Mouse (Mus musculus): ENCODE data around the gene Dhfr.
A peak's percentile ranks its signal among the peaks of the same experiment; 100 is the strongest.

The Dhfr gene

DNA sequence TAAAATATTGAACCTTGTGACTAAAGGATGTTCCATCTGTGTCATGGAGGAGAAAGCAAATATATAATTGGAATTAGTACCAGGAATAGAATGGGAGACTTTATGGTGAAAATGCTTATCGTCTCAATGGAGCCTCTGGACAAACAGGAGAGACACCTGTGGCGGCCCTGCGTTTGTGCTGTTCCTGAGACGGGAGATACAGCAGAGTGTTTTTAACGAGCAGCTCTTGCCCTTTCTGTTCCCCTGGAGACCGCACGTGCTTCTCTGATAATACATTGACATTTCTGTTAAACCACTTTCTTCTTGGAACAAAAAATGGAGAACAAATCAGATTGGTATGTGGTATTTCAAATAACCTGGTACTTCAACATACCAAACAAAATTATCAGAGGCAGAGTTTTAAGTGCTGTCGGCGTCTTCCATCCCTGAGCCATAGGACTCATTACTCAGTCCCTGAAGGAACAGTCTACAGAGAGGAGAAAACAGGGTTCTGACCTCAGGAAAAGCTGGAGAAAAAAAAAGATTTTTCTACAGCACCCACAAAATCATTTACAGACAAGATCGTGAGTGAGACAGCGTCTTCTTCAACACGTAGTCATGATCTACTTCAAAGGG is 38.6 kb downstream of the Dhfr start:
- DNase-seq: no peak

DNA sequence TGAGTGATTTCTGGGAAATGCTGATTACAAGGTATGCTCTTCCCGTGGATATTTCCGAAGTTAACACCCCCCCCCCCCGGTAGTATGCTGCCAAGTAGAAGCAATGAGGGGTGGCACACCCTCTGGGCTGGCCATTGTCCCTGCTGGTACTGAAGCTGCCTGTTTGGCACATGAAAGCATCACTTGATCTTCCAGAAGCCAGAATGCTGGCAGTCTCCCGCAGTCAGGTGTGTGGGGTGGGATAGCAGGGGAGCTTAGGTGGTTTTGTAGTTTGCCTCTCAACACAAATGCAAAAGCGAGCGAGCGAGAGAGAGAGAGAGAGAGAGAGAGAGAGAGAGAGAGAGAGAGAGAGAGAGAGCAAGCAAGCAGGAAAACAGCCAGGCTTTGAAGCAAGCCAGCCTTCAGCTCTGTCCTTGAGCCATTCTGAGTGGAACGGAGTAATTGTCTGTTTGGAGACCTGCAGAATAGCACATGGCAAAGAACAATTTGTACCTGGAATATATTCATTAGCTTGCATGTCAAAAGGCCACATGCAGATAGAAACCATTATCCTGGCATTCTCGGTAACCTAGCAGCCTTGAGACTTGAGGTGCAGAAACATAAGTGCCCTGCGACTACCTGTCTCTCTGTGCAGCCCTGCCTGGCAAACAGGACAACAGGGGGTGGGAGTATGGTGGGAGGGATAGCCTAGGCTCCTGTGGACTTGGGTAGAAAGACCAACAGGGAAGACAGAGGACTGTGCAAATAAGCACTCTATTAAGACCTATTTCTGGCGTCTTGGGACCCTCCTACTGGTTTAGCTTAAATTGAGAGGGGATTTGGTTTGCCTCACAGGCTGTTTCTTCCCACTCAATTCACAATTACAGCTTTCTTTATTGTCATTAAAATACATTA is 44.2 kb downstream of the Dhfr start:
- DNase-seq: no peak

DNA sequence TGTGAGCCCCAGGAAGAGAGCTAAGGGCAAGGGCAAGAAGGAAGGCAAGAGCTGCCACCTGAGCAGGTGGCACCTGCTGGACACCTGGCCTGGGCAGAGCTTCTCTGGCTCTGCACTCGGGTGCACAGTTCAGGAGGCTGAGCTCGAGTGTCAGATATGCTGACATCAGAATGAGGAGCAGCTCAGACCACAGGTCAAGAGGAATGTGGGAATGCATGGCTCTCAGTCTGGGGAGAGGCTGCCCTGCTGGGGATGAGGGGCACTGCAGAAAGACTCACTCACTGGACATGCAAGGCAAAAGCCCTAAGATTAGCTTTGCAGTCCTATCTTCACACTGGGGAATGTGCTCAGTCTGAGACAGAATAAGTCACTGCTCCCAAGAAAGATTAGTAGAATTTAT is 47.5 kb downstream of the Dhfr start:
- no peak for DNase-seq

DNA sequence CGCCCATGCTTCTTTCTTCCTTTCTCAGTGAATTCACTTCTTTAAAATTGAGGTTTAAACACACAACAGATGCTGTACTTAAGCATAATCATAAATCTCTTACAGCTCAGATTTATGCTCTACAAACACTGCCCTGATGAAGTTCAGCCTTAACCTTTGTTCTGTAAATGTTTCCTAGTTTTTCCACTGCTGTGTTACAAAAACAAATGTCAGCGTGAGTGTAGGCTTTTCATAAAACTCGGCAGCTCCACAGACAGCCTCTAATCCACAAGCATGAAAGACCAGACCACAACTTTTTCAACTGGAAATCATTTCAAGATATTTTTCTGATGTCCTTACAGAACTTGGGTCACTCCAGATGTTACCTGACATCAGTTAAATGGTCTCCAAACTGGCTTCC is 49.0 kb downstream of the Dhfr start:
- no peak for DNase-seq

DNA sequence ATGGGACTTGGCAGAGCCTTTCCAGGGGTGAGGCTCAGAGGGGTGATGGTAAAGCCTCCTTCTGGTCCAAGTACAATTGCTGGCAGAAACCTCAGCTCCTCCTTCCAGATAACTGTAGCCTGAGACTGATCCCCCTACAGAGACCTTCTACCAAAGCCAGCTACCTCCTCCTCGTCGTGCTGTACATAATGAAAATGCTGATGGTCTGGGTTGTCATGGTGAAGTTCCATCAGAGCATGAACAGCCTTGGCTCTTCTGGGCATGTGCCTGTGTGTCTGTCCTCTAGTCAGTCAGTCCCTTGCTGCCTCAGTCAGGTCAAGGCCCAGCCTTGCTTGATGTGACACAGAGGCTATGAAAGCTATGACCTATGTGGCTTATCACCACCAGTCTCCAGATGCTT is 56.0 kb downstream of the Dhfr start:
- no peak for DNase-seq

DNA sequence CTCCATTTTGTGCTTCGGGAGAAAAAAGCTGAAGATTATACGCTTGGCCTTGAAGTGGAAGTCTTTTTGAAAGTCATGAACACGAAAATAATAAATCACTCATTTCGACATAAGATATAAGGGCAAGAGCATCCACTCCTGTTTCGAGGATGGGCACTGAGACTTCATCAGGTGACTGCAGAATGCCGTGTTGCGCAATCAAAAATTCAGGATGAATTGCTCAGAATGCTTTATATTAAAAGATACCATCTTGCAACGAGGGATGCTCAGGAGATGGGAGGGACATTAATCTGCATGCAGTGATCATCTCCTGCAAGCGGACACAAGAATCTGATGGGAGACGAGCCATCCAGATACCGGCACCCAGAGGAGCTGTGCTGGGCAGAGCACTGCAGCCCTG is 65.1 kb downstream of the Dhfr start:
- no peak for DNase-seq

DNA sequence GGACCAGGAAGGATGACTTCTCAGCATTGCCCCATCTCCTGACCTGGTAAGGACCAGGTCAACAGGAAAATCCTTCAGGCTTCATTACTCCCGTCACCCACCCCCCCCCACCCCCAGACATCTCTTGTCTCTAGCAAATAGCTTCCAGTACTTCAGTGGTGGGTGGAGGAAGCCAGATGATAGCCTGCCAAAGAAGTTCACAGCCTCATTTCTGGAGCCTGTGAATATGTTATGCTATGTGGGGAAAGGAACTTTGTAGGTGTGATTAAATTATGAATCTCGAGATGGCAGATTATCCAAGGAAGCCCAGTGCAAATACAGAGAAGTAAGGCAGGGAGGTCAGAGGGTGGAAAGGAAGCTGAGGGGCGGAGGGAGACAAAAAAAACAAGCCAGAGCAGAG is 69.2 kb downstream of the Dhfr start:
- no peak for DNase-seq

DNA sequence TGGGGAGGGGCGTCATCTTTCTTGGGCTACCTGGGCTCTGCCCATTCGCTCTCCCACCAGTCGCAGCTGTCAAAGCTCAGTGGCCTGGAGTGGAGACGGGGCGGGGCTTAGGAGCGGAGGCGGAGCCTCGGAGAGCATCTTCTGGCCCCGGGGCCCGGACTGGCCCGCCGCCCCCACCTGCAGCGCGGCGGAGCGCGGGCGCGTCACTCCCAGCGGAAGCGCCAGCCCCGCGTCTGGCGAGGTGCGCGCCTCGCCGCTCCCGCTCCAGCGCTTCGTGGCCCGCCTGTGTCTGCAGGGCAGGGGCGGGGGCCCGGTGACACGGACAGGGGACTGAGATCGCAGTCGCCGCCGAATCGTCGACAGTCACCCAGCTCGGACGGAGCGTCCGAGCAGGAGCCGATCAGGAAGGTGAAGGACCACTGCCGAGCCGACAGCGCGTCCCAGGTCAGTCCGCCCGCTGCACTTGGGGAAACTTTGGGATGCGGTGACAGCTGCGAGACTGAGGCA is 71.3 kb downstream of the Dhfr start, which contains the start of gene Ankrd34b:
TSS of gene Ankrd34b (plus strand) at position 139 of the 507 bp plus-strand sequence.
- peak; percentile 24 for DNase-seq

DNA sequence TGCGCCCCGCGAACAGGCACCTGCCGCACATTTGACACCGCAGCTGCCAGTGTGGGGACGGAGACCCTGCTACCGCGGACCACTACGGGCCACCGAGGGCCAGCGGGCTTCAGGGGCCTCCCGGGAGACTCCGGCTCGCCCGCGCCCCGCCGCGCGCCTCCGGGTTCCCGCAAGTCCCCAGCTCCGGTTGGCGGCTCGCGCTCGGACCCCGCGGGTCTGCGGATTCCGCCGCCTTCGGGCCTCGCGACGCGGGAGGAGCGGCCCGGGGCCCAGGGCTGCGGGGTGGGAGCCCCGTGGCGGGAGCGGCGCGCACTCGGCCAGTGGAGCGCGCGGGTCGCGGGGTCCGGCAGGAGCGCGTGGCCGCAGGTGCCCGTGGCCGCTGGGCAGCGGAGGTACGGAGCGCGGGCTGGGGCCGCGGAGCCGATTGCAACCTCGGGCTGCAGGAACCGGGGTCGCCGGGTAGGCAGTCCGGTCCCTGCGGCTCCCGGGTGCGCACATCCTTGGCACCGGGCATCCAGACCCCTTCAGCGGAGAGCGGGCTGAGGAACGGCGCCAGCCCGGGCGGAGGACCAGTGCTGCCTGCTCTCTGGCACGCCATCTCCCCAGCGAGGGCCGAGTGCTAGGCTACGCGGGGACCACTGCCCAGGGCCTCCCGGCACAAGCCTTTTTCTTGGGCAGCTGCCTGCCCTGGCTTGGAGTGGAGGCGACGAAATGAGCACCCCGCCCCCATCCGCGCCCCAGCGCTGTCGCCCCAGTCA is 71.9 kb downstream of the Dhfr start:
- peak; percentile 41 for DNase-seq

DNA sequence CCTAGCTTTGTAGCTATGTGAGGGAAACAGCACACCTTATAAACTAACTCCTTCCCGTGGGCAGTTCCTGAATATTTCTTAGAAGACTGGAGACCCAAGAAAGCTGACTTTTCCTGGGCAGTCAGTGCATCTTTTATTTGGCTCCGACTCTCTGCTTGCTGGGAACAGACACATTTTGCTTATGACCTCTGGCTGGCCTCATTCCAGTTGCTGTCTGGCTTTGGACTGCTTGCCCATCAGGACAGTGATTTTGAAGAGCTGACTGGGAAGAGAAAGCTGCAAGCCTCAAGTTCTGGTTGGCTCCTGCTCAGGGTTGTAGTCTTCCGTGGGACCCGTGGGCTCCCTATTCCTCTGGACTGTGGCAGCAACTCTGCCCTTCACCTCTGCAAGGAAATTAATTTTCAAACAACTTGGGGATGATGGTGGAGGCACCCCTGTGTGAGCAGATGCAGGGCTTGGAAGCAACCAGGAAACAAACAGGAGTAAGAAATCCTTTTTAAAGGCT is 72.9 kb downstream of the Dhfr start:
- DNase-seq: no peak
